Mouse (Mus musculus) limb, embryonic 11.5 days (tissue): ENCODE measurements around the gene Gemin5. TPM values are rescaled to one million over a fixed set of nuclear protein-coding genes. Genes with fewer than 3 reads are reported as not detected.

Experiments used
- ATAC-seq: fragments of 200-750 bp; cut with Nextera tagmentation; 2 replicates; pipeline ENCODE4 v1.8.0; 2017; ENCODE audit warnings: low read depth; ENCODE audit not compliant: insufficient number of reproducible peaks, low FRiP score, low TSS enrichment
- DNase-seq: peaks from one replicate; pipeline ENCODE4 v3.0.0-alpha.2; 2015; ENCODE audit warnings: low spot score
- H3K27ac ChIP-seq: fragments of 300-500 bp; sonication (generic); replicated peaks from 2 replicates; pipeline ENCODE4 v1.5.1; 2014; ENCODE audit warnings: low read depth, mild to moderate bottlenecking, low read length
- H3K27me3 ChIP-seq: fragments of 300-500 bp; sonication (generic); 2 replicates; pipeline ENCODE4 v1.6.1; 2014; ENCODE audit warnings: mild to moderate bottlenecking, low read length, mixed read lengths; ENCODE audit not compliant: control insufficient read depth, insufficient read depth
- H3K36me3 ChIP-seq: fragments of 300-500 bp; sonication (generic); 2 replicates; pipeline ENCODE4 v1.6.1; 2014; ENCODE audit warnings: mild to moderate bottlenecking, low read length, moderate library complexity, mixed read lengths; ENCODE audit not compliant: control insufficient read depth, insufficient read depth
- H3K4me1 ChIP-seq: fragments of 300-500 bp; sonication (generic); 2 replicates; pipeline ENCODE4 v1.6.1; 2014; ENCODE audit warnings: low read length, mixed read lengths; ENCODE audit not compliant: control insufficient read depth, insufficient read depth
- H3K4me2 ChIP-seq: fragments of 300-500 bp; sonication (generic); 2 replicates; pipeline ENCODE4 v1.6.1; 2014; ENCODE audit warnings: low read depth, mild to moderate bottlenecking, moderate library complexity; ENCODE audit not compliant: severe bottlenecking
- H3K4me3 ChIP-seq: fragments of 300-500 bp; sonication (generic); 2 replicates; pipeline ENCODE4 v1.5.1; 2014; ENCODE audit warnings: low read depth, low read length
- H3K9ac ChIP-seq: fragments of 300-500 bp; sonication (generic); 2 replicates; pipeline ENCODE4 v1.6.1; 2014; ENCODE audit warnings: mild to moderate bottlenecking, low read length
- H3K9me3 ChIP-seq: fragments of 300-500 bp; sonication (generic); 2 replicates; pipeline ENCODE4 v1.6.1; 2016; ENCODE audit warnings: low read length; ENCODE audit not compliant: control insufficient read depth
- WGBS: fragments of 180-500 bp; shearing (Covaris S2); extraction: QIAGEN DNeasy Blood & Tissue Kit; methylation state at CpG from one replicate; pipeline ENCODE4 v1.1.7; 2014; 5-methylcytosine and 5-hydroxymethylcytosine counted together
- polyA plus RNA-seq: library from polyadenylated mRNA; unstranded; fragments of >200 nt; fragmentation: Nextera tagmentation; extraction: Ambion mirVana; gene quantifications from 2 replicates; pipeline ENCODE4 v1.2.1, GENCODE M21; 2014

Gemin5 gene
- polyA plus RNA-seq, 1 experiment from 2014 or later = 28.5 TPM

GRCm38 (mm10) chr11:58132026-58132425, 36.3 kb downstream of the Gemin5 start:
- no peak overlapping the region for H3K27ac ChIP-seq
- ATAC-seq = no peak

DNA sequence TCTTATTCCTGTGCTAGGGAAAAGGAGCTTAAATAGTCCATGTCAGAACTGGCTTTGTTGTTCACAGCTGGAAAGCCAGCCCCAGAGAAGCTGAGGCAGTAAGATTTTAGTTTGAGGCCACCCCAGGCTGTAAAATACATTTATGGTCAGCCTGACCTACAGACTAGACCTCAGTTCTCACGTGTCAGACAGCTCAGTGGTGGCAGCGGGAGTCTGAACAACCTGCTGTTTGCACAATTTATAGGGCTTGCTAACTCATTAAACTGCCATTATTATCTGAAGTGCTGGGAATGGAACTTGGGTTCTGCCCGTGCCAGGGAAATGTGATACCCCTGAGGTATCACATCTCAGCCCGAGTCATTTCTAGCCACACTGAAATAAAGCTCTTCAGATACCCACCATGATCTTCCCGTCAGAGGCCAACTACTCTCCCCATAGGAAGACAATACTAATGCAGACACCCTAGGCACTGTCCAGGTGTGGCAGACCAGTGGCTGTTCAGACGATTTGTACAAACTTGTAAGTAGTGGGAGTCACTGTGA, 39.0 kb downstream of the Gemin5 start:
- DNase-seq = no peak
- ATAC-seq = no peak
- H3K27ac ChIP-seq = no peak overlapping the region
- no peak overlapping the region for H3K9ac ChIP-seq
- WGBS = 49% methylated on average over 6 of the region's 6 CpGs
- H3K4me3 ChIP-seq = no peak overlapping the region
- H3K27me3 ChIP-seq = no peaks in the 10 kb centered on the region
- H3K4me1 ChIP-seq = no peaks in the 10 kb centered on the region
- no peak overlapping the region for H3K4me2 ChIP-seq
- H3K9me3 ChIP-seq = no peaks in the 10 kb centered on the region
- peaks cover 14% of the 10 kb centered on the region for H3K36me3 ChIP-seq

More at GRCm38 (mm10) chr11:58132026-58132425, 36.3 kb downstream of the Gemin5 start:
- Histone ChIP-seq H3K9ac (no peak overlapping the region), H3K27me3 (no peaks in the 10 kb centered on the region), H3K4me1 (no peaks in the 10 kb centered on the region), H3K36me3 (peaks cover 17% of the 10 kb centered on the region; the same call in 1 of the 2 replicates), H3K4me2 (no peak overlapping the region), H3K4me3 (no peak overlapping the region), H3K9me3 (no peaks in the 10 kb centered on the region)
- 91% methylated on average over 3 of the region's 3 CpGs for WGBS
- no peak for DNase-seq

DNA sequence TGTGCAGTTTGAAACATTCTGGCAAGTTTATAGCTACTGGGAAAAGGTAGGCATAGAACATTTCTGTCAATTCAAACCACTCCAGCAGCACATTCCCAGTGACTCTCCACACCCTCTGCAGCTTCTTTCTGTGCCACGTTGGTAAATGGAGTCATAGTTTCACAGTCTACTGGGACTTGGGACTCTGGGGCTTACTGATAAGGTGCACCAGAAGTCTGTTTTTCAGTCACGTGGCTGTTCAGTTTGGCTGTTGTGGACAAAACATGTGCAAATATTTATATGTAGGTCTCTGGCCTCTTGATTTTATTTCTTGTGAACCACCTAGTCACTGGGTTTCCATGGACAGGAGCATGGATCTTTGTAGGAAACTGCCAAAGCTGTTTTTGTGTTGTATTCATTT, 40.8 kb downstream of the Gemin5 start:
- DNase-seq (no peak), ATAC-seq (no peak)
- H3K9me3 ChIP-seq = no peaks in the 10 kb centered on the region
- H3K27ac ChIP-seq = no peak overlapping the region
- H3K36me3 ChIP-seq = peaks cover 16% of the 10 kb centered on the region
- 85% methylated on average over 2 of the region's 2 CpGs for WGBS
- H3K4me3 ChIP-seq = no peak overlapping the region
- no peaks in the 10 kb centered on the region for H3K4me1 ChIP-seq
- H3K9ac ChIP-seq = no peak overlapping the region
- H3K27me3 ChIP-seq = no peaks in the 10 kb centered on the region
- no peak overlapping the region for H3K4me2 ChIP-seq

DNA sequence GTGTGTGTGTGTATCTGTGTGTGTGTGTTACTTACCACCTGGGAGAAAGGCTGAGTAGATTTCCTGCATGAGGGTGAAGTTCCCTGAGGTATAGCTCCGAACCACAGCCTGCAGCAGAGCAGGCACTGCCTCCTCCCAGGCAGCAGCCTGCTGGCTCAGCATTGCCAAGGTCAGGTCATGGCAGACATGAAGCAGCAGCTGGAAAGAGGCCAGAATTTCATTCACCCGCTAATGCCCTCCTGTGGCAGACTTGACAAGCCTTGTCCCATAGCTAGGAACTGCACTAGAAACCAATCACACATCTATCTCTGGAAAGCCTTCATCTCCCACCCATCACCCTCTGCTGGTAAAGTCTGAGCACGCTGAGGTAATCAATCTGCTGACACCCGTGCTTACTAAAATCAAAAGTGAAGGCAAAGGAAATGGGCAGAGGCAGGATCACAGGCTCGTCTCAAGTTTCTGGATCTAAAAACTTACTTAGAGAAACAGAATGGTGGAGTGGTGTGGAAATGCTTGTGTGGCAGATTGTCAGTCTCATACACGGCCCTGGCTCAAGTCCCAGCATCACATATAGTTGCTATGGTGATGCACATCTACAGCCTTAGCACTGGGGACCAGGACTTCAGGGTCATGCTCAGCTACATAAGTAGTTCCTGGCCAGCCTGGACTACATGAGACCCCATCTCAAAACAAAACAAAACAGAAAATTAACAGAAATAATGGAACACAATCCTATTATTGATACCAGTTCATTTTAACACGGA, 41.8 kb downstream of the Gemin5 start:
- WGBS = 78% methylated on average over 7 of the region's 7 CpGs
- Histone ChIP-seq H3K27me3 (no peaks in the 10 kb centered on the region), H3K9me3 (no peaks in the 10 kb centered on the region), H3K4me3 (no peak overlapping the region), H3K9ac (no peak overlapping the region), H3K36me3 (peaks cover 14% of the 10 kb centered on the region), H3K4me2 (no peak overlapping the region), H3K27ac (no peak overlapping the region), H3K4me1 (no peaks in the 10 kb centered on the region)
- ATAC-seq = no peak
- DNase-seq = no peak

DNA sequence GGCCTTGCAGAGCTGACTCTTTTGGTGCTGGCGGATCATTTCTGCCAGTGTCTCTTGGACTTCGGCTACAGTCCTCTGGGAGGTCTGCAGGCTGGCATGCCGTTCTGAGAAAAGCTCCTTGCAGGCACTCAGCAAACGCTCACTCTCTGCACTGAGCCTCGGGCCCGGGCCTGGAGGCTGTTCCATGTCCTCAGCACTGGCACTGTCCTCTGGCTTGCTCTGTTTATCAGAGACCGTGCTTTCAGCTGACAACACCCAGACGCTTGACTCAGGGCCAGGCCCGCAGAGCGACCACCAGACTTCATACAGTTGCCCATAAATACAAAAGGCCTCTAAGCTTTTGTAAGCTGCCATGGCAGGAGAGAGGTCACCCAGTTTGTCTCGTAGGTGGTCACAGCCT, 43.3 kb downstream of the Gemin5 start:
- Histone ChIP-seq H3K4me1 (no peaks in the 10 kb centered on the region), H3K27me3 (no peaks in the 10 kb centered on the region), H3K36me3 (peaks cover 12% of the 10 kb centered on the region), H3K9me3 (no peaks in the 10 kb centered on the region), H3K9ac (no peak overlapping the region), H3K4me2 (no peak overlapping the region), H3K27ac (no peak overlapping the region), H3K4me3 (no peak overlapping the region)
- DNase-seq (no peak), ATAC-seq (no peak)
- WGBS = 90% methylated on average over 11 of the region's 11 CpGs

DNA sequence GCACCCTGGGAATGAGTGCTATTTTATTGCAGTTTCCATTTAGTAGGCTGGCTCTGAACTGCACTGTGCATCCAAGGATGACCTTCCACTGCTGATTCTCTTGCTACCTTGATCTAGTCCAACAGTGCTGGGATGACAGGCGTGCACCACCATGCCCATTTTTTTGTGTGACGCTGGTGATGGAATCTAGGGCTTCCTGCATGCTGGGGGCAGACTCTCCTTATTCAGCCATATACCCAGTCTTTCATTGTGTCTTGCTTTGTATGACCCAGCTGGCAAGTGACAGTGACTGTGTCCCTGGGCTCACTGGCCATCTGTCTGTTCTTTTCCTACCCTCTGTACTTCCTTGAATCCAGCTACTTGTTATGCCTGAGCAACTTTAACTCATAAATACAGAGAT, 44.6 kb downstream of the Gemin5 start:
- Histone ChIP-seq H3K4me3 (no peak overlapping the region), H3K27ac (no peak overlapping the region), H3K4me1 (no peaks in the 10 kb centered on the region), H3K36me3 (peaks cover 12% of the 10 kb centered on the region), H3K9ac (no peak overlapping the region), H3K9me3 (no peaks in the 10 kb centered on the region), H3K27me3 (no peaks in the 10 kb centered on the region), H3K4me2 (no peak overlapping the region)
- ATAC-seq = no peak
- DNase-seq = no peak
- 90% methylated on average over 2 of the region's 2 CpGs for WGBS

DNA sequence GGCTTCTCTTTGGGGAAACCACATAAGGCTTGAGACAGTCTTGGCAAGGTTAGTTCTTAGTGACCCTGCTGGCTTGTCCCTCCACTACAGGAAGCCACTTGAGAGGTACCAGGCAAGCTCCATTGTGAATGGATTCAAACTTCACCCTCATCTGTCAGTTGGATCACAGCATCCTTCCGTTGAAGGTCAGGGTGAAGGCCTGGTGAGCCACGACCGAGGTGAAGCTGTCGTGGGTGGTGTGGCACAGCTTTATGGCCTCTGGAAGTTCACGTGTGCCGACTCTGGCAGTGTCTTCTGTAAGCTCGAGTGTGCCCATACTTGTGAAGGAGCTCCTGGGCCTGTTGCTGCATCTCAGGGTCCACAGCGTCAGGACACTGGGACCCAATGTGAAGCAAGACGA, 47.0 kb downstream of the Gemin5 start:
- Histone ChIP-seq H3K4me3 (no peak overlapping the region), H3K9ac (no peak overlapping the region), H3K27ac (no peak overlapping the region), H3K4me1 (no peaks in the 10 kb centered on the region), H3K36me3 (peaks cover 16% of the 10 kb centered on the region), H3K9me3 (no peaks in the 10 kb centered on the region), H3K27me3 (no peaks in the 10 kb centered on the region), H3K4me2 (no peak overlapping the region)
- ATAC-seq (no peak), DNase-seq (no peak)
- WGBS = 89% methylated on average over 9 of the region's 9 CpGs

DNA sequence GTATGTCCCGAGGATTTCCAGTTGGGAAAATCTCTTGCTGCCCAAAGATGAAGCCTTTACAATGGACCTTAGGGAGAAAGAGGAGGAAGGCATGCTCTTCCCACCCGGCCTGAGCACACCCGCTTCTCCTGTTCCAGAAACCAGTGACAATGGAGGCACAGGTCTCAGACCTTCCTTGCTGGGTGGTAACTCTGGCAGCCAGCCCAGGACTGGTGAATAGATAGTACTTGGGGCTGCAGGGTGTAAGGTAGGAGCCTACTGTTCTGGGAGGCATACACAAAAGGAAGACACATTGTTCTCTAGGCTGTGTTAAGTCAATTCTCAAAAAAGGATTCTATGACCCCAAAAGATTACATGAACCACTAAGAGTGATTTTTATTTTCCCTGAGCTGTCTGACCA, 47.7 kb downstream of the Gemin5 start:
- ATAC-seq (no peak), DNase-seq (no peak)
- Histone ChIP-seq H3K4me1 (no peaks in the 10 kb centered on the region), H3K9ac (no peak overlapping the region), H3K4me3 (no peak overlapping the region), H3K27me3 (no peaks in the 10 kb centered on the region), H3K27ac (no peak overlapping the region), H3K36me3 (peaks cover 17% of the 10 kb centered on the region), H3K4me2 (no peak overlapping the region), H3K9me3 (no peaks in the 10 kb centered on the region)
- WGBS = 90% methylated on average over 3 of the region's 3 CpGs
